Mouse (Mus musculus): Measurements from ENCODE around the gene Nin.
"Not testable (repeated sequence)": the region's sequence is repeated elsewhere in the genome, so short reads cannot be mapped to it uniquely, and the experiment has no call there.

The Nin gene

GRCm38 (mm10) chr12:70113351-70113750 lies at the start of gene Nin:
TSS of gene Nin (minus strand) at chr12:70113717.
- DNase-seq, result no peak

- no peak for DNase-seq
Observed at GRCm38 (mm10) chr12:70161057-70161456, 47.5 kb upstream of the Nin start.

GRCm38 (mm10) chr12:70157292-70158066 lies 44.0 kb upstream of the Nin start:
- DNase-seq, result no peak

GRCm38 (mm10) chr12:70156222-70156621 lies 42.7 kb upstream of the Nin start:
- DNase-seq, result peak in 1 of 2 experiments; percentile 12

GRCm38 (mm10) chr12:70153842-70154241 lies 40.3 kb upstream of the Nin start, which contains the start of gene Abhd12b:
TSS of gene Abhd12b (plus strand) at chr12:70154142.
- DNase-seq, result no peak

GRCm38 (mm10) chr12:70148631-70149265 lies 35.2 kb upstream of the Nin start:
- DNase-seq, result peak in 1 of 2 experiments; percentile 20

GRCm38 (mm10) chr12:70147986-70148630 lies 34.6 kb upstream of the Nin start:
- no peak for DNase-seq

GRCm38 (mm10) chr12:70145586-70145985 lies 32.1 kb upstream of the Nin start:
- no peak for DNase-seq

GRCm38 (mm10) chr12:70144637-70145448 lies 31.3 kb upstream of the Nin start:
- peak; percentile 81 to 82 for DNase-seq

GRCm38 (mm10) chr12:70144106-70144587 lies 30.6 kb upstream of the Nin start:
- not testable (repeated sequence) for DNase-seq

GRCm38 (mm10) chr12:70140993-70141576 lies 27.6 kb upstream of the Nin start:
- no peak for DNase-seq

GRCm38 (mm10) chr12:70140542-70140941 lies 27.0 kb upstream of the Nin start:
- no peak for DNase-seq

- DNase-seq, result no peak
Observed at GRCm38 (mm10) chr12:70139871-70140270, 26.4 kb upstream of the Nin start.

- no peak for DNase-seq
Observed at GRCm38 (mm10) chr12:70137626-70138025, 24.1 kb upstream of the Nin start.

- no peak for DNase-seq
Observed at GRCm38 (mm10) chr12:70137095-70137494, 23.6 kb upstream of the Nin start.

- no peak for DNase-seq
Observed at GRCm38 (mm10) chr12:70136185-70136756, 22.8 kb upstream of the Nin start.

- DNase-seq, result no peak
Observed at GRCm38 (mm10) chr12:70134627-70135235, 21.2 kb upstream of the Nin start.

GRCm38 (mm10) chr12:70131042-70131675 lies 17.6 kb upstream of the Nin start:
- peak; percentile 54 to 69 for DNase-seq

- no peak for DNase-seq
Observed at GRCm38 (mm10) chr12:70129105-70129504, 15.6 kb upstream of the Nin start.

- DNase-seq, result no peak
Observed at GRCm38 (mm10) chr12:70126626-70127025, 13.1 kb upstream of the Nin start.

GRCm38 (mm10) chr12:70119552-70119951 lies 6.0 kb upstream of the Nin start:
- DNase-seq, result peak; percentile 30 to 45
